Mouse (Mus musculus): Measurements from ENCODE around the gene Bhmt.
"Not testable (repeated sequence)": the region's sequence is repeated elsewhere in the genome, so short reads cannot be mapped to it uniquely, and the experiment has no call there.

The Bhmt gene

GRCm38 (mm10) chr13:93608476-93608875, 29.3 kb downstream of the Bhmt start:
- DNase-seq (ENCODE audit: low read depth, low spot score), result no peak

DNA sequence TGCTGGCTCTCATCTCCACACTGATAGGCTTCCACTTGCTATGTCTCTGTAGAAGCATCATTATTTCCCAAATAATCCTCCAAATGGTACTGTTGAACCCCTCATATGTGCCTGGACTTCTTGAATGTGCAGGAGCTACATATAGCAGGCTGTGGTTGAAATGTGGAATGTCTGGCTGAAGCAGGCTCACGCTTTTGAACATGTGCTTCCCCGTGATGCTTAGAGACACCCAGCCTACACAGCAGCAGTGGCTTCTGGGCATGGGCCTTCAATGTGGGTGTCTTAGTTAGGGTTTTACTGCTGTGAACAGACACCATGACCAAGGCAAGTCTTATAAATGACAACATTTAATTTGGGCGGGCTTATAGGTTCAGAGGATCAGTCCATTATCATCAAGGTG, 30.1 kb downstream of the Bhmt start:
- no peak for DNase-seq (ENCODE audit: low read depth, low spot score)

- DNase-seq (ENCODE audit: low read depth, low spot score), result no peak
These were observed 30.7 kb downstream of the Bhmt start for GRCm38 (mm10) chr13:93606868-93607578.

- no peak for DNase-seq (ENCODE audit: low read depth, low spot score)
These were observed 33.1 kb downstream of the Bhmt start for GRCm38 (mm10) chr13:93604698-93605097.

GRCm38 (mm10) chr13:93601527-93601926, 36.2 kb downstream of the Bhmt start:
- no peak for DNase-seq (ENCODE audit: low read depth, low spot score)

- DNase-seq (ENCODE audit: low read depth, low spot score), result no peak
These were observed 44.6 kb downstream of the Bhmt start for GRCm38 (mm10) chr13:93593040-93593699.

GRCm38 (mm10) chr13:93582526-93582925, 55.2 kb downstream of the Bhmt start:
- not testable (repeated sequence) for DNase-seq (ENCODE audit: low read depth, low spot score)

DNA sequence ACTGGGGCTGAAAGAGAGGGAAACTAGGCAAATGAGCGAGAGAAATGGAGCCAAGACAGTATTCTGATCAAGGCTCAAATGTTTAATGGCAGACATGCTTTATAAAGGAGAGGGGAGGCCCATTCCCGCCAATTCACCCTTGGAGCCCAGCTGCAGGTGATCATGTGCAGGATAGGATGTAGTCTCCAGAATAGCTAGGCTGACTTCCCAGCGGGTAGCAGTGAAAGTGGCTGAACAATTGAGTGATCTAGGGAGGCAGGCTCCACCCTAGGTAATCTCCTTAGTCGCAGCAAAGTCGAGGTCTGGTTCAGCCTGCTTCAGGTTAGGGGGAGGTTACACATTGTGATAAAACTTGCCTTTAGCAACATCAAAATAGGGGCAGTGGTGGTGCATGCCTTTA, 57.3 kb downstream of the Bhmt start:
- DNase-seq (ENCODE audit: low read depth, low spot score), result no peak

DNA sequence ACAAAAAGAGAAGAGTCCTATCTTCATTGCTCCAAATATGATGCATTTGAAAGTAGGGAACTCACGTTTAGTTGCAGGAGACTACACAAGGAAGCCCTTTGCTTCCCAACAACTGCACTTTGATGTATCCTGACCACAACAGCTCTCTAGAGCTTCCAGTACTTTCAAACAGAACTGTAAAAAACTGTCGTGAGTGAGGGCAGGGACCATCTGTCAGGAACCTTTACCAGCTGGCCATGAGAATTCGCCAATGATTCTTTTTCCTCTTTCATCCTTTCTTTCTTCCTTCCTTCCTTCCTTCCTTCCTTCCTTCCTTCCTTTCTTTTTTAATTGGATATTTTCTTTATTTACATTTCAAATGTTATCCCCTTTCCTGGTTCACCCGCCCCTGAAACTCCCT, 68.1 kb downstream of the Bhmt start:
- DNase-seq (ENCODE audit: low read depth, low spot score), result no peak
